Mouse (Mus musculus): Measurements from ENCODE around the gene Gtf2e1.

Gtf2e1 gene

GRCm38 (mm10) chr16:37478311-37479291, 61.0 kb downstream of the Gtf2e1 start:
- no peak for DNase-seq (ENCODE audit: low spot score in 2 of 2)

GRCm38 (mm10) chr16:37472620-37473312, 66.8 kb downstream of the Gtf2e1 start:
- no peak for DNase-seq (ENCODE audit: low spot score in 2 of 2)

- DNase-seq (ENCODE audit: low spot score in 2 of 2): no peak
These were observed 70.0 kb downstream of the Gtf2e1 start for GRCm38 (mm10) chr16:37469595-37469994.

- DNase-seq (ENCODE audit: low spot score in 2 of 2): no peak
These were observed 75.6 kb downstream of the Gtf2e1 start for GRCm38 (mm10) chr16:37463981-37464380.

GRCm38 (mm10) chr16:37462886-37463285, 76.7 kb downstream of the Gtf2e1 start:
- DNase-seq (ENCODE audit: low spot score in 2 of 2): no peak

GRCm38 (mm10) chr16:37461601-37462000, 78.0 kb downstream of the Gtf2e1 start:
- no peak for DNase-seq (ENCODE audit: low spot score in 2 of 2)

Data from spleen, postnatal 10 days (tissue).